24 mouse cellular contexts compared by ENCODE assay signal in the genomic region with DNA sequence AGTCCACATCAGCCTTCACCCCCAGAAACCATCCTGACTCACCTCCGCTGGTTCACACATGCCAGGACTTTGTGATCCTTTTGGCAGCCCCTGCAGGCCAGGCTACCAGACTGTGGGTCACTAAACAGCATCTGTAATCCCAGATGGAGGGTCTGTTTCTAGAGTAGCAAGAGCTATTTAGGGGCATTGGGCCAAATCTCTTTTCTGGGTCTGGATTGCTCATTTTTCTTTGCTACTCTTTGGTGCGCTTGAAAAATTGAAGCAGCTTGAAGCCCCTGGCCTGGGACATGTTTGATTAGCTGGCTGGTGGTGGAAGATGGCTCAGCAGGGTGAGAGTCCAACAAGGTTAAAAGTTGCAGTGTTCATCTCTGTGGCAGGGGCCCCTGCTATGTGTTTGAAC.
A peak's percentile ranks its signal among the peaks of the same experiment; 100 is the strongest.
DNase-seq lines count a peak whose midpoint lies in the region; ATAC-seq and TF ChIP-seq lines count a peak whose summit lies in the region.
"Had no signal": no experiment of that assay in that cellular context is flagged by ENCODE, and none has a peak within 500 bp of the region (broad histone marks: within the 10 kb centered on the region; RNA-seq: fewer than 3 reads in every experiment).

No protein-coding gene starts in this region.

- H3K4me2 ChIP-seq in hindbrain, embryonic 13.5 days: no peak overlapping the region
- H3K4me2 ChIP-seq in hindbrain, embryonic 14.5 days (replicated peaks): no peak overlapping the region
- H3K4me2 ChIP-seq in neural tube, embryonic 14.5 days (ENCODE audit: low read depth, low read length): no peak overlapping the region
- no peak overlapping the region for H3K4me2 ChIP-seq in neural tube, embryonic 15.5 days
- H3K4me2 ChIP-seq: embryonic facial prominence, embryonic 12.5 days; embryonic facial prominence, embryonic 15.5 days; heart, embryonic 11.5 days; hindbrain, embryonic 15.5 days had no signal

- peak; percentile 36 for DNase-seq in adrenal gland, adult 2 months
- no peak for DNase-seq in adrenal gland, adult 8-10 months
- peak; percentile 20 to 23 for DNase-seq in cerebellum, postnatal 14 days
- DNase-seq in cerebellum, adult 2 months: no peak
- DNase-seq in hindbrain, embryonic 14.5 days (ENCODE audit: low spot score): no peak
- DNase-seq: adrenal gland, postnatal 10 days; B cell, adult 2 months; cerebellum, adult 18-20 months; cerebellum, adult 9-11 months; gastrocnemius, postnatal 10 days; gastrocnemius, postnatal 36 days; kidney, adult 2 months had no signal

- no peak overlapping the region for H3K27ac ChIP-seq in cerebellum, adult 2 months (ENCODE audit: insufficient read depth, low read length)
- no peak overlapping the region for H3K27ac ChIP-seq in hindbrain, embryonic 13.5 days
- no peak overlapping the region for H3K27ac ChIP-seq in hindbrain, embryonic 14.5 days
- H3K27ac ChIP-seq in neural tube, embryonic 14.5 days (ENCODE audit: low read depth, low read length): no peak overlapping the region
- no peak overlapping the region for H3K27ac ChIP-seq in neural tube, embryonic 15.5 days (replicated peaks)
- H3K27ac ChIP-seq: embryonic facial prominence, embryonic 12.5 days; embryonic facial prominence, embryonic 15.5 days; hindbrain, embryonic 10.5 days had no signal

- no peak for TF ChIP-seq POLR2A in cerebellum, adult 2 months (IDR thresholded peaks at IDR 0.05; ENCODE audit: borderline replicate concordance, insufficient read depth, low read length)

- TF ChIP-seq CTCF in cerebellum, adult 2 months (IDR thresholded peaks at IDR 0.05; ENCODE audit: borderline replicate concordance, insufficient read depth, low read depth, low read length): no peak

- H3K4me1 ChIP-seq in cerebellum, adult 2 months (ENCODE audit: control insufficient read depth, insufficient read depth, low read length): no peaks in the 10 kb centered on the region
- no peaks in the 10 kb centered on the region; the same call in 1 of the 2 replicates for H3K4me1 ChIP-seq in hindbrain, embryonic 13.5 days (replicated peaks)
- no peaks in the 10 kb centered on the region for H3K4me1 ChIP-seq in hindbrain, embryonic 14.5 days (replicated peaks; ENCODE audit: control insufficient read depth, insufficient read depth, low read length)
- no peaks in the 10 kb centered on the region for H3K4me1 ChIP-seq in neural tube, embryonic 14.5 days (ENCODE audit: control insufficient read depth, insufficient read depth, low read length)
- 0 out of 2 replicates have a peak, but pooled peaks cover 3% of the 10 kb centered on the region for H3K4me1 ChIP-seq in neural tube, embryonic 15.5 days
- H3K4me1 ChIP-seq: embryonic facial prominence, embryonic 12.5 days; embryonic facial prominence, embryonic 15.5 days; hindbrain, embryonic 10.5 days had no signal

- WGBS in cerebellum, adult 2 months: 36% methylated on average over 2 of the region's 2 CpGs
- 78% methylated on average over 2 of the region's 2 CpGs for WGBS in hindbrain, embryonic 13.5 days
- WGBS in hindbrain, embryonic 14.5 days: 71% methylated on average over 2 of the region's 2 CpGs
- WGBS in neural tube, embryonic 14.5 days: 85% methylated on average over 2 of the region's 2 CpGs
- 73% methylated on average over 2 of the region's 2 CpGs for WGBS in neural tube, embryonic 15.5 days

- H3K9me3 ChIP-seq in hindbrain, embryonic 13.5 days: no peaks in the 10 kb centered on the region
- no peaks in the 10 kb centered on the region for H3K9me3 ChIP-seq in hindbrain, embryonic 14.5 days (ENCODE audit: control insufficient read depth, low read length)
- H3K9me3 ChIP-seq in neural tube, embryonic 14.5 days (ENCODE audit: control insufficient read depth, low read length): no peaks in the 10 kb centered on the region
- H3K9me3 ChIP-seq in neural tube, embryonic 15.5 days (replicated peaks): no peaks in the 10 kb centered on the region
- H3K9me3 ChIP-seq: embryonic facial prominence, embryonic 12.5 days; embryonic facial prominence, embryonic 15.5 days; G1E; hindbrain, embryonic 10.5 days; hindbrain, embryonic 15.5 days had no signal

- H3K36me3 ChIP-seq in hindbrain, embryonic 13.5 days: no peaks in the 10 kb centered on the region
- no peaks in the 10 kb centered on the region for H3K36me3 ChIP-seq in hindbrain, embryonic 14.5 days (replicated peaks; ENCODE audit: control insufficient read depth, insufficient read depth)
- no peaks in the 10 kb centered on the region for H3K36me3 ChIP-seq in neural tube, embryonic 14.5 days (ENCODE audit: control insufficient read depth, insufficient read depth, low read length)
- H3K36me3 ChIP-seq in neural tube, embryonic 15.5 days: no peaks in the 10 kb centered on the region
- H3K36me3 ChIP-seq: embryonic facial prominence, embryonic 12.5 days; embryonic facial prominence, embryonic 15.5 days; G1E; hindbrain, embryonic 10.5 days; hindbrain, embryonic 15.5 days had no signal

- H3K27me3 ChIP-seq in cerebellum, adult 2 months (ENCODE audit: control insufficient read depth, insufficient read depth, low read length): no peaks in the 10 kb centered on the region
- H3K27me3 ChIP-seq in hindbrain, embryonic 13.5 days: no peaks in the 10 kb centered on the region
- H3K27me3 ChIP-seq in hindbrain, embryonic 14.5 days (ENCODE audit: control insufficient read depth, insufficient read depth, low read length): no peaks in the 10 kb centered on the region
- no peaks in the 10 kb centered on the region for H3K27me3 ChIP-seq in neural tube, embryonic 14.5 days (ENCODE audit: control insufficient read depth, insufficient read depth, low read length)
- no peaks in the 10 kb centered on the region for H3K27me3 ChIP-seq in neural tube, embryonic 15.5 days (replicated peaks)
- H3K27me3 ChIP-seq: embryonic facial prominence, embryonic 12.5 days; embryonic facial prominence, embryonic 15.5 days; hindbrain, embryonic 15.5 days; Patski had no signal

- no peak overlapping the region for H3K9ac ChIP-seq in hindbrain, embryonic 13.5 days
- H3K9ac ChIP-seq in hindbrain, embryonic 14.5 days: no peak overlapping the region
- no peak overlapping the region for H3K9ac ChIP-seq in neural tube, embryonic 14.5 days (replicated peaks; ENCODE audit: low read depth, low read length)
- no peak overlapping the region for H3K9ac ChIP-seq in neural tube, embryonic 15.5 days (replicated peaks)
- H3K9ac ChIP-seq: embryonic facial prominence, embryonic 12.5 days; embryonic facial prominence, embryonic 15.5 days; hindbrain, embryonic 15.5 days had no signal

- H3K4me3 ChIP-seq in cerebellum, adult 2 months (replicated peaks; ENCODE audit: insufficient read depth, low read depth, low read length): no peak overlapping the region
- no peak overlapping the region for H3K4me3 ChIP-seq in hindbrain, embryonic 13.5 days
- H3K4me3 ChIP-seq in hindbrain, embryonic 14.5 days (replicated peaks; ENCODE audit: low read length): no peak overlapping the region
- H3K4me3 ChIP-seq in neural tube, embryonic 14.5 days (ENCODE audit: low read depth, low read length): no peak overlapping the region
- H3K4me3 ChIP-seq in neural tube, embryonic 15.5 days (replicated peaks): no peak overlapping the region
- H3K4me3 ChIP-seq: embryonic facial prominence, embryonic 12.5 days; embryonic facial prominence, embryonic 15.5 days; hindbrain, embryonic 10.5 days; hindbrain, embryonic 15.5 days had no signal

- peak; percentile 41; the same call in 1 of the 2 replicates for ATAC-seq in hindbrain, embryonic 13.5 days (ENCODE audit: low FRiP score)
- ATAC-seq in hindbrain, embryonic 14.5 days (ENCODE audit: low FRiP score): no peak
- ATAC-seq in neural tube, embryonic 14.5 days (ENCODE audit: low read depth): peak; percentile 26; the same call in 1 of the 2 replicates
- no peak for ATAC-seq in neural tube, embryonic 15.5 days (ENCODE audit: low FRiP score)
- ATAC-seq: forebrain, embryonic 14.5 days; intestine, postnatal 0 days; Patski had no signal

Comparison
In these comparisons a context has a peak if more than half of its experiments do, and no peak if none do; other contexts are left out.
1. DNase-seq: peak in adrenal gland, adult 2 months (single experiment) and cerebellum, postnatal 14 days (2 of 2); none in adrenal gland, adult 8-10 months (single experiment), cerebellum, adult 2 months (0 of 2) and hindbrain, embryonic 14.5 days (single experiment).
2. ATAC-seq: peak in hindbrain, embryonic 13.5 days (single experiment) and neural tube, embryonic 14.5 days (single experiment); none in hindbrain, embryonic 14.5 days (single experiment) and neural tube, embryonic 15.5 days (single experiment).